Mouse (Mus musculus) erythroblast, adult 5-6 weeks (primary cell): ENCODE measurements around the gene Mpzl2. TPM values are rescaled to one million over a fixed set of nuclear protein-coding genes. Genes with fewer than 3 reads are reported as not detected.

Source experiments
- ATAC-seq: replicated peaks from 2 replicates; pipeline ENCODE4 v1.8.0; 2016; ENCODE audit warnings: moderate number of reproducible peaks, mild to moderate bottlenecking, moderate TSS enrichment, inconsistent platforms; ENCODE audit not compliant: poor library complexity, low FRiP score, severe bottlenecking
- total RNA-seq, 2 experiments: library from RNA; stranded (forward) in 1 of 2; stranded (reverse) in 1 of 2; fragments of 150-400 nt in 1 of 2; fragments of 200-764, 138-1000 nt in 1 of 2; gene quantifications; 2 replicates each; pipeline versions ENCODE4 v1.2.3 to v1.2.4; 2015 to 2017; ENCODE audit warnings: low replicate concordance in 2 of 2

Gene Mpzl2
- total RNA-seq, 2 experiments from 2014 or later: not detected

DNA sequence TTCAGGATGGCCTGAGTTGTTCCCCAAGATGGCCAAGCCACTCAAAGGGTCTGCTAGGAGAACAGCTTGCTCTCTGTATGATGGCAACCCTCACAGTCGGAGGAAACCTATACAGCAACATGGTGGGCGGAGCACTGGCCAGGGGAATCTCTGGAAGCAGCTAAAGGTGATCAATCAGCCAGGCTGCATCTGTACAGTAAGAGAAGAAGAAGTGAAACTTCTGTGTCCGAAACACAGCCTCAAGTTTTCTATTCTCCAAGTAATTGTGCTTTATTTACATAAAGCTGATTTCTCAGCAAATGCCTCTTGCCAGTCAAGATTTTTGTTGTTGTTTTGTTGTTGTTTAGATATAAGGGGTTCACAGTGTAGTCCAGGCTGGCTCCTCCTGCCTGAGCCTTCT is 38.3 kb downstream of the Mpzl2 start:
- ATAC-seq: no peak

DNA sequence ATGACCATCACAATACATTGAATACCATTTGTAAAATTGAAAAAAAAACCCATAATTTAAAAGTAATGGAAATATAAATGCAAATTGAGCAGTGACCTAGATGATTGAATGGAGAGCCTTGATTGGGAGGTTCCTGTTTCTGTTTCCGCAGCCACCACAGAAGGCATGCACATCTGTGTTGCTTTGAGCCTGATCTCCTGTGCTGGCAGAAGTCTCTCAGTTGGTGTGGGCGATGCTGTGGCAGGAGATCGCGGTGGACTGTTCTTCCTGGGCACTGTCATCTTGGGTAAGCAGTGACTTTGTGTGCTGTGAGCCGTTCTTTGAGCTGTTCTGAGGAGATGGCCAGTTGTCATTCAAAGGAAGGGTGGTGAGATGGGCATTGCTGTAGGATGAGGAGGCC is 39.4 kb downstream of the Mpzl2 start, which contains the start of gene Jaml:
Gene Jaml (plus strand): TSS at position 173 of the 400 bp plus-strand sequence.
- no peak for ATAC-seq

DNA sequence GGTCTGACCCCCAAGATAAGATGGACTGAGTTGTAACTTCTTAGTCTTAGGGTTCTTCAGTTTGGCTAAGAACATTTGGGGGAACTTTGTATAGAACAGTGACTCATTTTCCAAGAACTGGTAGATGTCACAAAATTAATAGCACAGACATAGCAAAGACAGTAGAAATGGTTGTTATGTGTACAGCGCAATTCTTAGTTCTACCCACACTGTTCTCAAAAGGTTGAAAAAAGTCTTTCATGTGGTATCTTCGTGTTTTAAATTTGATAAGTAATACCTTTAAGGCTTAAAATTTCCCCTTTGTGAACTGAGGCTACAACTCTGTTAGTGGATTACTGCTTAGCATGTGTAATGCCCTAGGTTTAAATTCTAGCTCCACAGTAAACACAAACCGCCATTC is 43.5 kb downstream of the Mpzl2 start:
- no peak for ATAC-seq

DNA sequence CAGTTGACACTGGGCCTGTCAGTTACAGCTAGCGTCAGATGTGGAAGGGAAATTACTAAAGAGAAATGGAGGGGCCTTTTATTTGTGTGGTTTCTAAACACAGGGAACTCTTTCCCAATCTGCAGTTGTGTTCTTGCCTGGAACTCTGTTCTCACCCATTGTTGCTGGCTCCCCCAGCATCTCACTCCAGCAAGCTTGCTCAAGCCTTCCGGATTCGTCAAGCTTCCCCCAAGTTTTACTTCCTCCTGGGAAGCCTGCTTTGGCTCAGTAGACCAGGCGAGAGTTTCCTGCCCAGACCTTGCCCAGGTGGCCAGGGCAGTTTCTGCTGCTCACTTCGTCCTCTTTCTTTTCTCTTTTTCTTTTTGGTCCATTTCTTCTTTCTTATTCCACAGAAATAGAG is 45.0 kb downstream of the Mpzl2 start:
- no peak for ATAC-seq

DNA sequence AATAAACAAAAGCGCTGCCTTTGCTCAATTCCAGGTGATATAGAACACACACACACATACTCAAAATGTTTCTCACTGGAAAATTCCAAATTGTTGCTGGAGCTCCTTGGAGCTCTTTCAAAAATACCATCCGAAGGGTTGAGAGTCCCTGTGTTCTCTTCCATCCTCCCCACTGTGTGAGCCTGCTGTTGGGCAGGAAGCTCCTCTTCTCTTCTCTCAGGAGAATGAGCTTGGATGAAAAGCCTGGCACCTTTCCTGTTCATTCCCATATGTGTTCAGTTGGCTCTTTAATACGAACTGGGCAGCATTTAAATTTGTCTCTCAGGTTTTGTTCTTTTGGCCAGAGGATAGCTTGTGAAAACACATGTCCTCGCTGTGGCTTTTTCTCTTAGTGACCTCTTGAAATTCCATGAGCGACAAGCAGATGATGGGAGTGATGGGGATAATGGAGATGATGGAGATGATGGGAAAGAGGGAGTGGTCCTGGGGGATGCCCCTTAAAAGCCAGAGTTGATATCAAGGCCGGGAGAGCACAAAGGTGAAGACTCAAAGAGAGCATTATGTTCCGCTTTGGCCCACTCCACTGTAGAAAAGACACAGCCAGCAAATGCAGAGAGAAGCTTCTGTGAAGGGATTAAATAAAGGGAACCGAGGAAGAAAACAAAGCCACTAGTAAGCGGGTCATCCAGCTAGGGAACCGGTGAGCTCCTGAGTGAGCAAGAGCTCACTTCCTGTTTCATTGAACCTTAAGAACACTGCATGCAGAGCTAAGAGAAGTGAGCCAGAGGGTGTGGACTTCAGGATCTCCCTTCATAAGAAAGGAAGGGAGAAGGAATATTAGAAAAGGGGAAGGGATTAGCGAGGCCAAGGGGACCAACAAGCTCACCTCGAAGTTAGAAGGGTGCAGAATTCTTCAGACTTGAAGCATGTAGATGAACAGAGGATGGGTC is 46.4 kb downstream of the Mpzl2 start:
- ATAC-seq: no peak

DNA sequence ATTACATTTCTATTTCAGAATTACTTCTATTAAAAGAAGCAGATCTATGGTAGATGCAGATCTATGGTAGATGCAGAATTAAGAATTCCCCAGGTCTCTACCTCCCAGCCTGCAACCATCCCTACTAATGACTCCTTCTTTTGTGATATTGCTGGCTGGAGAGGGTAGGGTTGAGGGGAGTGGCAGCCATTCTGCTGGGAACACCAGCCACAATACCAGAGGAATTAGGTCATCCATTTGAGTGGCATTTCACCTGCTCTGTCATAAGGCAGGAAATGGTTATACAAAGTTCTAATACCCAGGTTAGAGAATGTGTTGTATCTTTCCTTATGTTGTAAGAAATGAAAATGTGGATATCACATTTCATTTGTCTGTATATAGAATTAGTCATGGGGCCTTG is 48.4 kb downstream of the Mpzl2 start:
- no peak for ATAC-seq

DNA sequence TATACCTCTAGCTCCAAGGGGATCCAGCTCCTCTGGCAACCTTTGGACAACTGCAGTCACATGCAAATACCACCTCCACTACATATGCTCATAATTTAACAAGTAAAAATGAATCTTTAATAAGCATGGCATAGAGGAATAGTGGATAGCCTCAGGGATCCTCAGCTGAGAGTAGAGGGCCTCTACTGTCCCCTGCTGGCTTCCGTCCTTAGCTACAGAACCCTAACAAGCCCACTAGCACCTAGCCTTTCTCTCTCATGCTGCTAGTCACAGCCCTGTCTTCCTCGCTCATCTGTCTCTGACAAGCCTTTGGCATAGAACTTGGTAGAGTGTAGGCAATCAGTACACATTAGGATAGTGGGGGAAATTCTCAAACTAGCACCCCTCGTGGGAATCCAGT is 51.2 kb downstream of the Mpzl2 start:
- no peak for ATAC-seq

DNA sequence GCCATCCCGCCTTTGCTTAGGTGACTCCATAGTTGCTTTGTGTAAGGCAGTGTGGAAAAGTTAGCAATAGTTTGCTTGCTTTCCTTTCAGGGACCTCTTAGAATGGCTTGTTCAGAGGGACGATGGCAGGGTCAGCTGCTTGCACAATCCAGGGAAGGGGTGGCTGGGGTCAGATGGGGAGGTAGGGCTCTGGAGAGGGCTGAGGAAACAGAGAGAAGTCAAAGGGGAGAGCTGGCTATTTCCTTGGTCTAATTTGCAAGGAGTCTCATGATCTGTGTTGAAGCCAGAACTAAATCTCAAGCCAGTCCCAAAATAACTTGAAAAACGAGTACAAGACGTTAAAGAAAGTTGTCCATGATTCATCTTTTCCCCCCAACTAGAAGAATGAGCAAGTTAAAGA is 53.0 kb downstream of the Mpzl2 start:
- no peak for ATAC-seq

DNA sequence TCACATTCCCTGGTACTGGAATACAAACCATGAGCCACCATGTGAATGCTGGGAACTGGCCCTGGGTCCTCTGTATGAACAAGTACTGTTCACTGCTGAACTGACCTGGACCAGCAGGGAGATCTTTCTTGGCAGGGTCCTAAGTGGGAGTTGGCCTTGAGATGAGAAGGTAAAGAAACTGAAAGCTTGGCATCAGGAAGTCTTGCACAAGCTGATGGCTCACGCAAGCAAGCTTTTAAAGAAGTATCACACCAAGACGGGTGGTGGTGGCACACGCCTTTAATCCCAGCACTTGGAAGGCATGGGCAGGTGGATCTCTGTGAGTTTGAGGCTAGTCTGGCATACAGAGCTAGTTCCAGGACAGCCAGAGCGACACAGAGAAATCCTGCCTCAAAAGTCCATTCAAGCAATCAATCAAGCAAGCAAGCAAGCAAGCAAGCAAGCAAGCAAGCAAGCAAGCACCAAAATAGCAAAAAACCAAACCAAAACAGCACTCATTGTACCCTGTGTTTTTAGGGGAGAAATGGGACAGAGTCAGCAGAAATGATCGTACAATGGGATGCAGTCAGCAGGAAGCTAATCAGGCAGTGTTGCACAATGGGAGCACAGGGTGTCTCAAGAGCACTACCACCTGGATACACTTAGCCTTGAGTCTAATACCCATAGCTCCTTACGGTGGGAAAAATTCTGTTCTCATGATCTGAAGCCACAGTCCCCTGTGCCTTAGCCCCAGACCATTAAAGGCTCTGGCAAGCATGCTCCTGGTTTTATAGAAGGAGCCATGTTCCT is 55.7 kb downstream of the Mpzl2 start:
- ATAC-seq: no peak

DNA sequence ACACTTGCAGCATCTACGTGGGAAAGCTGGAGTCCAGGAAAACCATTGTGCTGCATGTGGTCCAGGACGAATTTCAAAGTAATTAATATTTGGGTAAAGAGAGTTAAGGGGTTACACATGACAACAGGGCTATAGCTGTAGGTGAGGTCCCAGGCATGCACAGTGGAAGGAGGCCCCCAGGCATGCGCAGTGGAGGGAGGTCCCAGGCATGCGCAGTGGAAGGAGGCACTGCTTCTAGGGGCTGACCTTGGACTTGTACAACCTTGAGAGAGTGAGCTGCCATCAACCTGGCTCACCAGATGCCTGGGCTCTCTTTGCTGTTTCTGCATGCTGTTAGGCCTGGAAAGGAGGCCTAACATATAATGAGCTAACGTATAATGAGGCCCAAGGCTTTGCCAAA is 58.3 kb downstream of the Mpzl2 start:
- no peak for ATAC-seq

DNA sequence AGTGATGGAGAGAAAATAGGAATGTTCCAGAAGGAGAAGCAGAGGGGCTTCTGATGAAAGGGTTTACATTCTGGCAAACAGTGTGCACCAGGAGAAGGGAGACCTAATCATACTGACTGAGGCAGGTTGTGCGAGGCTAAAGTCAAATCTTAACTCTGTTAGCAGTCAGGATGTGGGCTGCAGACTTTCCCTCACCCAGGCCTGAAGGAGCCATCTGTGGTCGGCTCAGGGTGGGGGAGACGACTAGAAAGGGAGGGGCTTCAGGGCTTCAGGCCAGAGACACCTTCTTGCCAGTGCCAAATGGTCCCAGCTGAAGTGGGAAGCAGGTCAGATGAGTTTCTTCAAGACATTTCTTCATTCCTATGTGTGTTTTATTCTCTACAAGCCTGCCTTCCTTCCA is 58.8 kb downstream of the Mpzl2 start:
- ATAC-seq: no peak

DNA sequence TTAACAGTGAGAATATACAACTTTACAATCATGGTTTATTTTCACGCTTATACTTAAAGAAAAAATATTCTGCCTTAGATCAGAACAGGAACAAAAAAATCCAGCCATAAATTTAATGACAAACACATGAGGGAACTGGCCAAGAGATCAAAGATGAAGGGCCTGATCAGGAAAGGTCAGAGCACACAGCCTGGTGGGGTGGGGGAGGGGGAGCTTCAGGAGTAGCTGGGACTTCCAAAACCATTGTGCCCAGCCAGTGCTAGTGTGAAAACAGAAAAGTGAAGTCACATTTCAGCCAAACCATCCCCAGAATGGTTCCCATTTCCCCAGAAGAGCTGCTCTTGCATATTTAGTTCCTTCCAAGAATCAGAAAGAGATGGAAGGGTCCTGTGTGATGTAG is 62.9 kb downstream of the Mpzl2 start:
- no peak for ATAC-seq

DNA sequence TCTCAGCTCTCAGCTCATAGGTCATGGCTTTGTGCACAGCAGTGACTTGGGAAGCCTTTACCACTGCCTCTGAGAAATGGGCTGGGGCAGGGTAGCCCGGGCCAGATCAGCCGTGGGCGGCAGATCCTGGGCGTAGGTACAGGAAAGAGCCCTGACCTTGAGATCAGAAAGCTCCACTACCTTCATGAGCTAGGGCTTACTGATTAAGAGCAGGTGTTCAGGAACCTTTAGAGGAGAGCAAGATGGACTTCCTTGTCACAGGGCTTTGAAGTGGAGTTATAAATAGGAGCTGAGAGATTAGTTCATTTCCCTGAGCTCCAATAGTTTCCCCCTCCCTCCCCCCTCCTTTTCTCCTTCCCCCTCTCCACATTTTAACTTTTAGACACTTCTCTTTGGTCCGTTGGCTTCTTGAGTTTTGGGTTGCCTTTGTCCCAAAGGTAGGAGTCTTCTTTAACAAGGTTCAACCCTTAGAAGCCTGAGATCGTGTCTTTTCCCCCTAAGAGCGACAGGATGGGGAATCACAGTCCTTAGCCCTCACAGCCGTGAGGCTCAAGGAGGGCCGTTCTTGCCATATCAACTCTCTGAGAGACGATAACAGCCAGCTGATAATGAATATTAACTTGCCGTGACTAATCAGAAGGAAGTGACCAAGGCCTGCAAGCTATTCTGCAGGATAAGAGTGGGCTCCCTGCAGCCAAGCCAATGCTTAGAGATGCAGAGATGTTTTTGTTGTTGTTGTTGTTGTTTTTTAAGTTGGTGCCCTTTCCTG is 63.8 kb downstream of the Mpzl2 start:
- no peak for ATAC-seq

Other genes with a start within 250 kb of the Mpzl2 start
- not detected in 2 replicates for gene Tmem25, start 240.5 kb upstream of the Mpzl2 start, total RNA-seq (2015; ENCODE audit: low replicate concordance)
- not detected in 2 replicates for gene Tmem25, start 240.5 kb upstream of the Mpzl2 start, total RNA-seq (2017; ENCODE audit: low replicate concordance)
- not detected in 2 replicates for gene Ttc36, start 236.7 kb upstream of the Mpzl2 start, total RNA-seq (2015; ENCODE audit: low replicate concordance)
- 1.4 TPM in 1 of 2 replicates, not detected in the other for gene Ttc36, start 236.7 kb upstream of the Mpzl2 start, total RNA-seq (2017; ENCODE audit: low replicate concordance)
- gene Kmt2a, start 158.5 kb upstream of the Mpzl2 start, total RNA-seq (2015; ENCODE audit: low replicate concordance): 15.8 and 32.8 TPM in 2 replicates
- gene Kmt2a, start 158.5 kb upstream of the Mpzl2 start, total RNA-seq (2017; ENCODE audit: low replicate concordance): 6.0 and 7.8 TPM in 2 replicates
- 219 and 228 TPM in 2 replicates for gene Atp5l, start 119.1 kb upstream of the Mpzl2 start, total RNA-seq (2015; ENCODE audit: low replicate concordance)
- gene Atp5l, start 119.1 kb upstream of the Mpzl2 start, total RNA-seq (2017; ENCODE audit: low replicate concordance): 38.1 and 117 TPM in 2 replicates
- 19.0 and 38.2 TPM in 2 replicates for gene Ube4a, start 74.2 kb upstream of the Mpzl2 start, total RNA-seq (2015; ENCODE audit: low replicate concordance)
- 29.6 and 53.4 TPM in 2 replicates for gene Ube4a, start 74.2 kb upstream of the Mpzl2 start, total RNA-seq (2017; ENCODE audit: low replicate concordance)
- gene Cd3g, start 59.4 kb upstream of the Mpzl2 start, total RNA-seq (2015; ENCODE audit: low replicate concordance): 6.9 TPM in 1 of 2 replicates, not detected in the other
- gene Cd3g, start 59.4 kb upstream of the Mpzl2 start, total RNA-seq (2017; ENCODE audit: low replicate concordance): 0.98 and 6.6 TPM in 2 replicates
- not detected in 2 replicates for gene Cd3d, start 58.0 kb upstream of the Mpzl2 start, total RNA-seq (2015; ENCODE audit: low replicate concordance)
- not detected in 2 replicates for gene Cd3d, start 58.0 kb upstream of the Mpzl2 start, total RNA-seq (2017; ENCODE audit: low replicate concordance)
- gene Cd3e, start 30.2 kb upstream of the Mpzl2 start, total RNA-seq (2015; ENCODE audit: low replicate concordance): not detected in 2 replicates
- gene Cd3e, start 30.2 kb upstream of the Mpzl2 start, total RNA-seq (2017; ENCODE audit: low replicate concordance): 0.43 TPM in 1 of 2 replicates, not detected in the other
- gene Mpzl3, start 15.4 kb downstream of the Mpzl2 start, total RNA-seq (2015; ENCODE audit: low replicate concordance): 1.0 and 1.9 TPM in 2 replicates
- gene Mpzl3, start 15.4 kb downstream of the Mpzl2 start, total RNA-seq (2017; ENCODE audit: low replicate concordance): 0.56 TPM in 1 of 2 replicates, not detected in the other
- 2.7 and 3.1 TPM in 2 replicates for gene Jaml, start 39.4 kb downstream of the Mpzl2 start, total RNA-seq (2015; ENCODE audit: low replicate concordance)
- gene Jaml, start 39.4 kb downstream of the Mpzl2 start, total RNA-seq (2017; ENCODE audit: low replicate concordance): 1.2 and 3.6 TPM in 2 replicates
- 0.77 TPM in 1 of 2 replicates, not detected in the other for gene Scn2b, start 78.0 kb downstream of the Mpzl2 start, total RNA-seq (2015; ENCODE audit: low replicate concordance)
- gene Scn2b, start 78.0 kb downstream of the Mpzl2 start, total RNA-seq (2017; ENCODE audit: low replicate concordance): not detected in 2 replicates
- not detected in 2 replicates for gene Scn4b, start 98.6 kb downstream of the Mpzl2 start, total RNA-seq (2015; ENCODE audit: low replicate concordance)
- gene Scn4b, start 98.6 kb downstream of the Mpzl2 start, total RNA-seq (2017; ENCODE audit: low replicate concordance): not detected in 2 replicates
- not detected in 2 replicates for gene BC049352, start 142.2 kb downstream of the Mpzl2 start, total RNA-seq (2015; ENCODE audit: low replicate concordance)
- gene BC049352, start 142.2 kb downstream of the Mpzl2 start, total RNA-seq (2017; ENCODE audit: low replicate concordance): not detected in 2 replicates
- gene Tmprss4, start 164.3 kb downstream of the Mpzl2 start, total RNA-seq (2015; ENCODE audit: low replicate concordance): not detected in 2 replicates
- gene Tmprss4, start 164.3 kb downstream of the Mpzl2 start, total RNA-seq (2017; ENCODE audit: low replicate concordance): not detected in 2 replicates
- gene Il10ra, start 229.3 kb downstream of the Mpzl2 start, total RNA-seq (2015; ENCODE audit: low replicate concordance): 4.6 and 4.8 TPM in 2 replicates
- gene Il10ra, start 229.3 kb downstream of the Mpzl2 start, total RNA-seq (2017; ENCODE audit: low replicate concordance): 5.0 and 8.8 TPM in 2 replicates